ENCODE assay signal across 16 mouse cellular contexts in the genomic region with DNA sequence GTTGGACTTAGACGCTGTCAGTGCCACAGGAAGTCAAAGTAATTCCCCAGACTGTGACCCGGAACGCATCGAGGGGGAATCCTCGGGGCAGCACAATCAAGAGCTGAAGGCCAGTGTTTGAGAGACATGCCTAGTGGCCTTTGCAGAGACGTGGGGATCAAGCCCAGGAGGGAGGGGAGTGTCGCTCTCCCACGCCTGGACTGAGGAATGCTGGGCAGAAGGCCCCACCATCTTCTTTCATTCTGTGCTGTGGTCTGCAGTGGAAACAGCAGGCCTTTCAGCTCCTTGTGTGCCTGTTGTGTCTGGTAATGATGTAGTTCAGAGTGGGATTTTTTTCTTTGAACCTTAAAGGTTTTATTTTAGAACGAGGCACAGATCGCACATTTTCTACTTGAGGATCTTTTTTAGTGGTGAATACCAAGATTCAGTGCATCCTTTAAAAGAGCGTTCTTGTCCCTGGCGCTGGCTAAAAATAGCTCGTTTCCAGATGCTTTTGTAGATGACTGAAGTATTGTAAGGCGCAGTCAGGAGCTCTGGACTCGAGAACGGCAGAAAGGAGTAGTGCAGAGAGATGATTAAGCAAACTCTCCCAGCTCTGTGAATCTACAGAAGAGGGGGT. TPM values are rescaled to one million over a fixed set of nuclear protein-coding genes. Genes with fewer than 3 reads are reported as not detected.
DNase-seq lines count a peak whose midpoint lies in the region; ATAC-seq and TF ChIP-seq lines count a peak whose summit lies in the region.
"Had no signal": no experiment of that assay in that cellular context is flagged by ENCODE, and none has a peak within 500 bp of the region (broad histone marks: within the 10 kb centered on the region; RNA-seq: fewer than 3 reads in every experiment).

No protein-coding gene starts in this region.

- H3K9me3 ChIP-seq in forebrain, embryonic 14.5 days (replicated peaks; ENCODE audit: control insufficient read depth, low read length), result no peaks in the 10 kb centered on the region
- H3K9me3 ChIP-seq: hindbrain, embryonic 15.5 days; limb, embryonic 15.5 days; lung, embryonic 15.5 days; megakaryocyte, embryonic 14.5 days had no signal

- intact Hi-C loops in gastrocnemius, postnatal 14 days (cut with DNase I; ENCODE audit: low total_unique reads), result no loop called here
- intact Hi-C loops in heart, postnatal 14 days (cut with DNase I), result no loop called here

- WGBS in forebrain, embryonic 14.5 days, result 68% methylated on average over 16 of the region's 16 CpGs

- H3K4me1 ChIP-seq in forebrain, embryonic 14.5 days (ENCODE audit: control insufficient read depth, insufficient read depth, low read length), result peaks cover 29% of the 10 kb centered on the region

- no peaks in the 10 kb centered on the region for H3K27me3 ChIP-seq in forebrain, embryonic 14.5 days (replicated peaks; ENCODE audit: control insufficient read depth, insufficient read depth, low read length)
- H3K27me3 ChIP-seq: CH12.LX; hindbrain, embryonic 15.5 days; limb, embryonic 15.5 days; lung, embryonic 15.5 days; megakaryocyte, embryonic 14.5 days had no signal

- 0 out of 2 replicates have a peak, but pooled peaks have one; percentile 9 for ATAC-seq in forebrain, embryonic 14.5 days

- DNase-seq in layer of hippocampus, adult 2 months (ENCODE audit: low spot score in 2 of 2), result peak in 1 of 2 experiments; percentile 58
- no peak for DNase-seq in layer of hippocampus, postnatal 36 days
- peak; percentile 51 for DNase-seq in forebrain, embryonic 14.5 days (ENCODE audit: low spot score)
- peak; percentile 66 for DNase-seq in layer of hippocampus, adult 9-11 months
- peak; percentile 69 to 75 for DNase-seq in right cerebral cortex, adult 2 months (ENCODE audit: low spot score in 2 of 2)
- no peak for DNase-seq in gastrocnemius, postnatal 14 days
- no peak for DNase-seq in heart, postnatal 14 days
- DNase-seq in neural tube, embryonic 10.5 days (ENCODE audit: extremely low spot score, low spot score), result no peak
- DNase-seq: adrenal gland, postnatal 36 days; cerebellum, adult 18-20 months; kidney, postnatal 14 days had no signal

- peaks cover 72% of the 10 kb centered on the region for H3K36me3 ChIP-seq in forebrain, embryonic 14.5 days (ENCODE audit: control insufficient read depth, insufficient read depth, low read length)

- no peak overlapping the region for H3K9ac ChIP-seq in forebrain, embryonic 14.5 days (ENCODE audit: low read length)
- H3K9ac ChIP-seq: hindbrain, embryonic 15.5 days; limb, embryonic 15.5 days; lung, embryonic 15.5 days had no signal

- no peak overlapping the region for H3K4me3 ChIP-seq in layer of hippocampus, adult 2 months
- no peak overlapping the region for H3K4me3 ChIP-seq in forebrain, embryonic 14.5 days (ENCODE audit: low read depth, low read length)
- H3K4me3 ChIP-seq: hindbrain, embryonic 15.5 days; limb, embryonic 15.5 days; lung, embryonic 15.5 days; megakaryocyte, embryonic 14.5 days had no signal

- no peak overlapping the region for H3K4me2 ChIP-seq in forebrain, embryonic 14.5 days (ENCODE audit: low read length)
- H3K4me2 ChIP-seq: hindbrain, embryonic 15.5 days; limb, embryonic 15.5 days; lung, embryonic 15.5 days had no signal

- H3K27ac ChIP-seq in layer of hippocampus, adult 2 months, result peak overlapping the region; percentile 74
- peak overlapping the region; percentile 50; the same call in 1 of the 2 replicates for H3K27ac ChIP-seq in forebrain, embryonic 14.5 days (ENCODE audit: low read depth, low read length)
- H3K27ac ChIP-seq: limb, embryonic 15.5 days; lung, embryonic 15.5 days had no signal

- no peak for TF ChIP-seq CTCF in layer of hippocampus, adult 2 months (conservative IDR thresholded peaks at IDR 0.05)

RNA-seq across cellular contexts. Expression of a gene that starts 37.9 kb away (rescaled TPM):
- 10 to 100 TPM; 27.5 to 29.4 TPM for total RNA-seq in layer of hippocampus, adult 2 months (2021)
- 10 to 100 TPM; 23.5 to 26.0 TPM for total RNA-seq in layer of hippocampus, postnatal 36 days (2021)
- polyA plus RNA-seq in forebrain, embryonic 14.5 days (2014; fragmentation: Nextera tagmentation; extraction: Ambion mirVana), result 29.4 and 32.7 TPM in 2 replicates
- 10 to 100 TPM in 1 of 2 experiments, 1 to 10 TPM in 1; 8.3 to 12.2 TPM for total RNA-seq in gastrocnemius, postnatal 14 days (2021)
- total RNA-seq in heart, postnatal 14 days (2021), result 1 to 10 TPM; 5.7 to 7.0 TPM

RNA-seq across cellular contexts. Expression of a gene that starts 50.7 kb away (rescaled TPM):
- under 1 TPM; 0.20 to 0.29 TPM for total RNA-seq in layer of hippocampus, adult 2 months (2021)
- total RNA-seq in layer of hippocampus, postnatal 36 days (2021), result under 1 TPM in 1 of 2 experiments, not detected in 1; 0.42 TPM
- 0.08 and 0.21 TPM in 2 replicates for polyA plus RNA-seq in forebrain, embryonic 14.5 days (2014; fragmentation: Nextera tagmentation; extraction: Ambion mirVana)
- total RNA-seq in gastrocnemius, postnatal 14 days (2021), result not detected
- total RNA-seq in heart, postnatal 14 days (2021), result not detected
- total RNA-seq: adrenal gland, postnatal 36 days; CH12.LX had no signal

RNA-seq across cellular contexts. Expression of a gene that starts 58.8 kb away (rescaled TPM):
- total RNA-seq in layer of hippocampus, adult 2 months (2021), result 10 to 100 TPM; 31.8 to 32.4 TPM
- 10 to 100 TPM; 32.9 to 35.0 TPM for total RNA-seq in layer of hippocampus, postnatal 36 days (2021)
- polyA plus RNA-seq in forebrain, embryonic 14.5 days (2014; fragmentation: Nextera tagmentation; extraction: Ambion mirVana), result 70.5 and 77.4 TPM in 2 replicates
- 1 to 10 TPM; 2.2 to 2.3 TPM for total RNA-seq in gastrocnemius, postnatal 14 days (2021)
- total RNA-seq in heart, postnatal 14 days (2021), result under 1 TPM; 0.32 to 0.62 TPM

Comparison
In these comparisons a context has a peak if more than half of its experiments do, and no peak if none do; other contexts are left out.
1. DNase-seq: peak in forebrain, embryonic 14.5 days (single experiment), layer of hippocampus, adult 9-11 months (single experiment) and right cerebral cortex, adult 2 months (2 of 2); none in layer of hippocampus, postnatal 36 days (0 of 2), gastrocnemius, postnatal 14 days (single experiment), heart, postnatal 14 days (0 of 2) and neural tube, embryonic 10.5 days (single experiment).
2. RNA of a gene that starts 58.8 kb away (total RNA-seq): 32.9 to 35.0 TPM in layer of hippocampus, postnatal 36 days and 31.8 to 32.4 TPM in layer of hippocampus, adult 2 months; 2.2 to 2.3 TPM in gastrocnemius, postnatal 14 days and 0.32 to 0.62 TPM in heart, postnatal 14 days; every median in the first group is over 4 times any median in the second.